Comparison of ENCODE assay signal across 13 mouse cellular contexts in the genomic region with DNA sequence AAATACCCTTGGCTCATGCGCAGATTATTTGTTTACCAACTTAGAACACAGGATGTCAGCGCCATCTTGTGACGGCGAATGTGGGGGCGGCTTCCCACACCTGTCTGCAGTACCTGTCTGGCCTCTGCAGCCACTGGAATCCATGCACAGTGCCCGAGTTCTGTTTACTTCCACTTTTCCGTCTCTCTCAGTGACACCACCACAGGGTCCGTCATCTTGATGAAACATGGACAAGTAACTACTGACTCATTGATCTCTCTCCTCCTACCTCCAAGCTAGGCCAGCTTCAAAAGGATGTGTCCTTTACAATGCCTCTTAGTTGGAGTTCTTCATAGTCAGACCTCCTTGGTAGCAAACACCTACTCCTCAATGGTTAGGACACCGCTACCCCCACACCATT.
"Had no signal": no experiment of that assay in that cellular context is flagged by ENCODE, and none has a peak within 500 bp of the region (broad histone marks: within the 10 kb centered on the region; RNA-seq: fewer than 3 reads in every experiment).

No protein-coding gene starts in this region.

- H3K36me3 ChIP-seq: liver, embryonic 15.5 days; midbrain, embryonic 13.5 days; neural tube, embryonic 12.5 days; stomach, embryonic 15.5 days had no signal

- ATAC-seq: lung, postnatal 0 days; midbrain, embryonic 13.5 days had no signal

- H3K9ac ChIP-seq: liver, embryonic 15.5 days; midbrain, embryonic 13.5 days; neural tube, embryonic 12.5 days; stomach, embryonic 15.5 days had no signal

- H3K4me3 ChIP-seq: layer of hippocampus, adult 2 months; liver, embryonic 15.5 days; midbrain, embryonic 13.5 days; neural tube, embryonic 12.5 days; stomach, embryonic 15.5 days had no signal

- H3K27ac ChIP-seq: kidney, postnatal 0 days; layer of hippocampus, adult 2 months; liver, embryonic 15.5 days; midbrain, embryonic 13.5 days; neural tube, embryonic 12.5 days; stomach, embryonic 15.5 days had no signal

- H3K4me2 ChIP-seq: liver, embryonic 11.5 days; liver, embryonic 15.5 days; midbrain, embryonic 13.5 days; neural tube, embryonic 12.5 days; stomach, embryonic 15.5 days had no signal

- H3K9me3 ChIP-seq: liver, embryonic 15.5 days; midbrain, embryonic 13.5 days; neural tube, embryonic 12.5 days; stomach, embryonic 15.5 days had no signal

- H3K4me1 ChIP-seq: liver, embryonic 15.5 days; midbrain, embryonic 13.5 days; neural tube, embryonic 12.5 days; stomach, embryonic 15.5 days had no signal

- DNase-seq: kidney, adult 9 months; kidney, postnatal 4 days; lung, postnatal 36 days; thymus, adult 2 months; thymus, postnatal 25 days had no signal

- H3K27me3 ChIP-seq: midbrain, embryonic 13.5 days; neural tube, embryonic 12.5 days; stomach, embryonic 15.5 days had no signal
